Mouse (Mus musculus) liver, embryonic 11.5 days (tissue): ENCODE results near the gene Ppp5c. TPM values are rescaled to one million over a fixed set of nuclear protein-coding genes. Genes with fewer than 3 reads are reported as not detected.

Source experiments
- ATAC-seq: fragments of 200-750 bp; cut with Nextera tagmentation; replicated peaks from 2 replicates; pipeline ENCODE4 v1.8.0; 2017; ENCODE audit warnings: moderate number of reproducible peaks, mild to moderate bottlenecking, moderate TSS enrichment, moderate library complexity; ENCODE audit not compliant: low FRiP score
- DNase-seq: peaks from one replicate; pipeline ENCODE4 v3.0.0-alpha.2; 2017; ENCODE audit warnings: low spot score
- H3K27ac ChIP-seq: fragments of 300-500 bp; sonication (generic); 2 replicates; pipeline ENCODE4 v1.5.1; 2014; ENCODE audit warnings: mild to moderate bottlenecking, low read depth, low read length, control low read depth
- H3K27me3 ChIP-seq: fragments of 300-500 bp; sonication (generic); replicated peaks from 2 replicates; pipeline ENCODE4 v1.6.1; 2014; ENCODE audit warnings: low read length, mixed read lengths; ENCODE audit not compliant: control insufficient read depth, insufficient read depth
- H3K36me3 ChIP-seq: fragments of 300-500 bp; sonication (generic); 2 replicates; pipeline ENCODE4 v1.6.1; 2014; ENCODE audit warnings: mild to moderate bottlenecking, low read length, moderate library complexity, mixed read lengths; ENCODE audit not compliant: control insufficient read depth, insufficient read depth
- H3K4me1 ChIP-seq: fragments of 300-500 bp; sonication (generic); replicated peaks from 2 replicates; pipeline ENCODE4 v1.6.1; 2014; ENCODE audit warnings: low read length, mixed read lengths; ENCODE audit not compliant: control insufficient read depth, insufficient read depth
- H3K4me2 ChIP-seq: fragments of 300-500 bp; sonication (generic); 2 replicates; pipeline ENCODE4 v1.6.1; 2014; ENCODE audit warnings: mild to moderate bottlenecking, control low read depth, moderate library complexity
- H3K4me3 ChIP-seq: fragments of 300-500 bp; sonication (generic); 2 replicates; pipeline ENCODE4 v1.5.1; 2014; ENCODE audit warnings: low read depth, low read length, control low read depth
- H3K9ac ChIP-seq: fragments of 300-500 bp; sonication (generic); 2 replicates; pipeline ENCODE4 v1.6.1; 2014; ENCODE audit warnings: low read depth, low read length, control low read depth
- H3K9me3 ChIP-seq: fragments of 300-500 bp; sonication (generic); 2 replicates; pipeline ENCODE4 v1.6.1; 2016; ENCODE audit warnings: low read length, inconsistent platforms, mixed read lengths; ENCODE audit not compliant: control insufficient read depth
- WGBS: fragments of 180-500 bp; shearing (Covaris S2); extraction: QIAGEN DNeasy Blood & Tissue Kit; methylation state at CpG from one replicate; pipeline ENCODE4 v1.1.7; 2014; 5-methylcytosine and 5-hydroxymethylcytosine counted together
- polyA plus RNA-seq: library from polyadenylated mRNA; unstranded; fragments of >200 nt; fragmentation: Nextera tagmentation; extraction: Ambion mirVana; gene quantifications from 2 replicates; pipeline ENCODE4 v1.2.1, GENCODE M21; 2014

The Ppp5c gene
- polyA plus RNA-seq, 1 experiment from 2014 or later: 124 TPM

GRCm38 (mm10) chr7:17056601-17057523, 29.1 kb upstream of the Ppp5c start:
- Histone ChIP-seq H3K27ac (peak overlapping the region; percentile 98), H3K9me3 (no peaks in the 10 kb centered on the region), H3K4me3 (peak overlapping the region; percentile 63), H3K36me3 (peaks cover 16% of the 10 kb centered on the region), H3K27me3 (no peaks in the 10 kb centered on the region), H3K4me2 (peak overlapping the region; percentile 84), H3K9ac (peak overlapping the region; percentile 80), H3K4me1 (peaks cover 41% of the 10 kb centered on the region)
- peak; percentile 74 for ATAC-seq
- peak; percentile 79 for DNase-seq
- WGBS: 16% methylated on average over 14 of the region's 14 CpGs

DNA sequence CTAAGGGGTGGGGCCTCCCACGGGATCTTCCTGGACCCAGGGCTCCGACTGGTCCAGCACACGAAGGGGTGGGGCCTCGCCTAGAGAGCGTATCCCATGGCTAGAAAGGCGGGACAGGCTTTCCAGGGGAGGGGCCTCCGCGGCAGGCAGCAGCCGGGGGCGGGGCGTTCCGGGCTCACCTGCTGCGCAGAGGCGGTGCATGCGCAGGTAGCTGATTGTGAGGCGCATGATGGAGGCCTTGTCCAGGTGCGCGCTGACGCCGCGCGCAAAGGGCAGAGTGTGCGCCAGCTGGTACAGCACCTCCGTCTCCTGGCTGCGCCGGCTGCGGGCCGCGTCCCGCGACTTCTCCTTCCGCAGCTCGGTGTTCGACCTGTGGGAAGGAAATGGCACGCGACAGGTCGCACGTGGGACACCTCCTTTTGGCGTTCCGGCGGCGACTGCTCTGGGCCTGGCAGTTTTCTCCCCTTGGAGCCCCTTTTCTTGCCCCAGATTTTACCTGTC, 28.4 kb upstream of the Ppp5c start:
- H3K36me3 ChIP-seq: peaks cover 19% of the 10 kb centered on the region
- H3K4me2 ChIP-seq: peak overlapping the region; percentile 84
- peak overlapping the region; percentile 98 for H3K27ac ChIP-seq
- WGBS: under 1% methylated on average over 42 of the region's 42 CpGs
- peaks cover 42% of the 10 kb centered on the region for H3K4me1 ChIP-seq
- H3K9me3 ChIP-seq: no peaks in the 10 kb centered on the region
- H3K27me3 ChIP-seq: no peaks in the 10 kb centered on the region
- ATAC-seq (peak; percentile 83), DNase-seq (peak; percentile 87)
- peak overlapping the region; percentile 63 for H3K4me3 ChIP-seq
- peak overlapping the region; percentile 80 for H3K9ac ChIP-seq

DNA sequence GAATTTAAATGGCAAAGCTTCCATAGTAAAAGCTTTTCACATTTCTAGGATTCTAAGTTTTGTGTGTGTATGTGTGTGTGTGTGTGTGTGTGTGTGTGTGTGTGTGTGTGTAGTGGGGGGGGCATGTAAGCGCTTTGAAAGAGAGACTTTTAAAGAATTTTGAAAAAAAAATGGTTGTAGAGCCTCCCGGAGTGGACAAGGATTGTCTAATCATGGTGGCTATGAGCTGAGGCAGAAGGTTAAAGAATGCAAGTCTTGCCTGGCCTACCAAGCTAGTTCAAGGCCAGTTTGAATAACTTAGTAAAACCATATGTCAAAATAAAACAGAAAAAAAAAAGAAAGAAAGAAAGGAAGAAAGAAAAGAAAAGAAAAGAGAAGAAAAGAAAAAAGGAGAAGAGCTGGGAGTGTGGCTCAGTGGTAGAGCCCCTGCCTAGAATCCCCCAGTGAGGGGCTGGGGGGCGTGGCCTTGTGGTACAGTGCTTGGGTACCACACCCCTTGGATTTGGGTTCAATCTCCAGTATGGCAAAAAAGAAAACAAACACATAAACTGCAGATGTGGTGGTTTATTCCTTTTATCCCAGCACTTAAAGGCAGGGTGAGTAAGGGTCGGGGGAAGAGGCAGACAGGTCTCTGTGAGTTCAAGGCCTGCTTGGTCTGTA, 27.7 kb upstream of the Ppp5c start:
- H3K9ac ChIP-seq: no peak overlapping the region
- no peak overlapping the region for H3K27ac ChIP-seq
- WGBS: 83% methylated on average over 4 of the region's 4 CpGs
- no peaks in the 10 kb centered on the region for H3K27me3 ChIP-seq
- ATAC-seq: no peak
- peaks cover 24% of the 10 kb centered on the region for H3K36me3 ChIP-seq
- peak overlapping the region; percentile 63 for H3K4me3 ChIP-seq
- H3K4me2 ChIP-seq: peak overlapping the region; percentile 84
- no peaks in the 10 kb centered on the region for H3K9me3 ChIP-seq
- H3K4me1 ChIP-seq: peaks cover 37% of the 10 kb centered on the region
- DNase-seq: no peak

DNA sequence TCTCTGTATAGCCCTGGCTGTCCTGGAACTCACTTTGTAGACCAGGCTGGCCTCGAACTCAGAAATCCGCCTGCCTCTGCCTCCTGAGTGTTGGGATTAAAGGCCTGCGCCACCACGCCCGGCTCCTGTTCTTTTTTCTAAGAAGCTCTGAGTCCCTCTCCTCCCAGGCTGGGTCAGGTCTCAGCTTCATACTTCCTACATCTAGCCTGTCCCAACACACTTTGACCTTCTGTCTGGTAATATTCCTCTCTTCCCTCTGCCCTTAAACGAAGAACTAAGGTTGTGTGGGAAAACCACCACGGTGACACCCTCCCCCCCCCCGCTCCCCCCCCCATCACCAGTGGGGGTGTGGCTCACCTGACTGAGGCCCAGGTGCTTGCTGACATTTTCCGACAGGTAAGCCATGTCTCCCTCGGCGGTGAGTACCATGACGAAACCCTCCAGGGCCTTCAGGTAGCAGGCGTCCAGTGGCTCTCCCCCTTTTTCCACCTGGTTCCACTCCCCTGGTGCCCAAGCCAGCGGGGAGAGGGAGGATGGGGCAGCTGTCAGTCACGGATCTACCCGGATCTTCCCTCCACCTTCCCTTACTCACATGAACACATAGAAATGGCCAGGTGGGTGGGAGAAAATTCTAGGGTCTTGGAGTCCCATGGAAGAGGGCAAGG, 26.7 kb upstream of the Ppp5c start:
- Histone ChIP-seq H3K27ac (no peak overlapping the region), H3K9ac (no peak overlapping the region), H3K27me3 (no peaks in the 10 kb centered on the region), H3K4me2 (no peak overlapping the region), H3K9me3 (no peaks in the 10 kb centered on the region), H3K4me3 (no peak overlapping the region), H3K36me3 (peaks cover 30% of the 10 kb centered on the region), H3K4me1 (peaks cover 29% of the 10 kb centered on the region)
- 95% methylated on average over 15 of the region's 16 CpGs for whole genome bisulfite sequencing
- ATAC-seq (no peak), DNase-seq (peak; percentile 29)

DNA sequence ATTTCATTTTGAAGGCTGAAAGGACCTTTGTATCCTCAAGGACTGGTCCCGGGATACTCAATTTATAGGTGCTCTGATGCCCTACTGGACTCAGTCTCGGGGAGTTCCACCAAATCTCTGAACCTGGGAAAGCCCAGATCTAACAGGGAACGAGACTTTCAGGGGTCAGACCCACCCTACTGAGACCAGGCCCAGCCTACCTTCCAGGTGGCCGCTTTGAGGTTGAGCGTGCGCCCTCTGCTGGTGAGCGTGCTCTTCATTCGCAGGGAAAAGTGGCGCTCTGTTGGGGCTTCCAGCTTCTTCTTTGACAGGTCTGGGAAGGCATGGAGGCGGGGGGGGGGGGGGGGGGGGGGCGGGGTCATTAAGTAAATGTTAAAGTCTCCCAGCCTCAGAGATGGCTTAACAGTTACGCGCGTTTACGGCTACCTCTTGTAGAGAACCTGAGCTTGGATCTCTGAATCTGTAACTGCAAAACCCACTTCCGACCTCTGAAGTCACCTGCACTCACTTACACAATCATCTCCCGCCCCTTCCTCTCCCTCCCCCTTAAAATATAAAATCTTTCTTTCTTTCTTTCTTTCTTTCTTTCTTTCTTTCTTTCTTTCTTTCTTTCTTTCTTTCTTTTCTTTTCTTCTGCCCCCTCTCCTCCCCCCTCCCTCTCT, 23.3 kb upstream of the Ppp5c start:
- Histone ChIP-seq H3K4me1 (peaks cover 6% of the 10 kb centered on the region), H3K4me3 (no peak overlapping the region), H3K9ac (no peak overlapping the region), H3K27ac (no peak overlapping the region), H3K27me3 (no peaks in the 10 kb centered on the region), H3K9me3 (no peaks in the 10 kb centered on the region), H3K36me3 (peaks cover 51% of the 10 kb centered on the region), H3K4me2 (no peak overlapping the region)
- 14% methylated on average over 15 of the region's 17 CpGs for WGBS
- DNase-seq (peak; percentile 58), ATAC-seq (peak; percentile 51)

DNA sequence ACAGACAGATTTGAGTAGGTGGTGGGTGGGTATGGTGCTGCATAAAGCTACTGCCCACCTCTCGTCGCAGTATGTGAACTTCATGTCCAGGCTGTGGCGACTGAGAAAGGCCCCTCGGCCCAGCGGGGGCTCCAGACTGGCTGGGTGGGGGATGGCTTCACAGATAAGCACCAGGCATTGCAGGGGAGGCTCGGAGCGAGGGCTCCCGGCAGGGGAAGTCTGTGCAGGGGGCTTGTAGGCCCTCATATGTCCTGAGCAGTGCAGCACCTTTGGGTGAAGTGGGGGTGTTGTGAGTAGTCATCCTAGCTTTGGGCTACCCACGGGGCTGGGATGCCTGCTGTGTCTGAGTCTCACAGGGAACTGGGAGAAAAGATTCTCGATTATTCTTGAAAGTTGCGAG, 22.8 kb upstream of the Ppp5c start:
- no peak overlapping the region for H3K27ac ChIP-seq
- ATAC-seq: 0 out of 2 replicates have a peak, but pooled peaks have one; percentile 22
- H3K4me2 ChIP-seq: no peak overlapping the region
- 50% methylated on average over 11 of the region's 11 CpGs for WGBS
- peak; percentile 32 for DNase-seq
- H3K4me1 ChIP-seq: peaks cover 6% of the 10 kb centered on the region
- no peak overlapping the region for H3K4me3 ChIP-seq
- H3K36me3 ChIP-seq: peaks cover 52% of the 10 kb centered on the region
- H3K9ac ChIP-seq: no peak overlapping the region
- no peaks in the 10 kb centered on the region for H3K9me3 ChIP-seq
- H3K27me3 ChIP-seq: no peaks in the 10 kb centered on the region

DNA sequence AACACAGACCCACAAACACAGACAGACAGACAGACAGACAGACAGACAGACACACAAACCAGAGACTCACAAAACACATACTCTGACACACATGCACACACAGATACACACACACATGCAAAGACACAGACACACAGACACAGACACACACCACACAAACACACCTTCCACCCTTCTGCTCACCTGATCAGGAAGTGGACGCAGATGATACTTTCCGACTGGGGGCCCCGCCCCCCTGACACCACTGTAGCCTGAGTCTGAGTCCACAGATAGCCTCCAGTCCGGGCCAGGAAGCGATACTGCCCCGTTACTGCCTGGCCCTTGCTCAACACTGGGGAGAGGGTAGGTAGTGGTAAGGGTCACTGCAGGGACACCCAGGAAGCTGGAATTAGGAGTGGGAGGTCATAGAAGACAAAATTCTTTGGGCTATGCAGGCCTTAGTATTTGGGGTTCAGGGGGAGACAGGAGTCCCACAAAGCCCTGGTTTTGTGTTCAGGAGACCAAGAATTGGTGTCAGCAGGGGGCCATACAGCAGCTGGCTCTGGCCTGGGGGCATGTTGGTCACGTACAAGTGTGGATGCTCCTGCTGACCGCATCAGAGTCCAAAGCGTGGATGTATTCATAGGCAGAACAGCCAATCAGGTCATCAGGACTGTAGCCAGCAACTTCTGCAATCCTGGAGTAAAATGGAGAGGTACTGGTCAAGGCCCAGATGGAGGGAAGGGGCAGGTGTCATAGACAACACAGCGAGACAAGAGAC, 20.9 kb upstream of the Ppp5c start:
- H3K9ac ChIP-seq: no peak overlapping the region
- no peaks in the 10 kb centered on the region for H3K27me3 ChIP-seq
- no peak overlapping the region for H3K4me3 ChIP-seq
- ATAC-seq (no peak), DNase-seq (peak; percentile 26)
- WGBS: 88% methylated on average over 10 of the region's 10 CpGs
- H3K36me3 ChIP-seq: peaks cover 51% of the 10 kb centered on the region
- no peak overlapping the region for H3K27ac ChIP-seq
- peaks cover 6% of the 10 kb centered on the region for H3K4me1 ChIP-seq
- H3K9me3 ChIP-seq: no peaks in the 10 kb centered on the region
- no peak overlapping the region for H3K4me2 ChIP-seq
